Mouse (Mus musculus): ENCODE measurements around the gene Stxbp1.
"Not testable (repeated sequence)": the region's sequence is repeated elsewhere in the genome, so short reads cannot be mapped to it uniquely, and the experiment has no call there.

Stxbp1 gene

DNA sequence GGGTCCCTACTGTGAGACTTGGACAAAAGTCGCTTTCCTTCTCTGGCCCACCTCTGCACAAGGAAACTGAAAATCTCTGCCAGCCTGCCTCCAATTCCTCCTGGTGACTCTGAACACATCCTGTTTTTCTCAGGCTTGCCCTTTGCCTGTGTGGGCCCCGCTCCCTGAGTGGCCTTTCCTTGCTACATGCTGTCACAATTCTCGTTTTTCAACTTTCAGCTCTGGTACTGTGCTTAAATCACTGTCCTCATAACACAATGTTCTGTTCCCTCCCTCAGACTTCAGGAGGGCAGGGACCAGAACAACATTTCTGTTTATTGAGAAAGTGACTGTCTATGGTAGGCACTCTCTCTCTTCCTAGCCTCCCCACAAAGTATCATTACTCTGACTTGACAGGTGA is 27.0 kb upstream of the Stxbp1 start:
- DNase-seq (ENCODE audit: low spot score): no peak

DNA sequence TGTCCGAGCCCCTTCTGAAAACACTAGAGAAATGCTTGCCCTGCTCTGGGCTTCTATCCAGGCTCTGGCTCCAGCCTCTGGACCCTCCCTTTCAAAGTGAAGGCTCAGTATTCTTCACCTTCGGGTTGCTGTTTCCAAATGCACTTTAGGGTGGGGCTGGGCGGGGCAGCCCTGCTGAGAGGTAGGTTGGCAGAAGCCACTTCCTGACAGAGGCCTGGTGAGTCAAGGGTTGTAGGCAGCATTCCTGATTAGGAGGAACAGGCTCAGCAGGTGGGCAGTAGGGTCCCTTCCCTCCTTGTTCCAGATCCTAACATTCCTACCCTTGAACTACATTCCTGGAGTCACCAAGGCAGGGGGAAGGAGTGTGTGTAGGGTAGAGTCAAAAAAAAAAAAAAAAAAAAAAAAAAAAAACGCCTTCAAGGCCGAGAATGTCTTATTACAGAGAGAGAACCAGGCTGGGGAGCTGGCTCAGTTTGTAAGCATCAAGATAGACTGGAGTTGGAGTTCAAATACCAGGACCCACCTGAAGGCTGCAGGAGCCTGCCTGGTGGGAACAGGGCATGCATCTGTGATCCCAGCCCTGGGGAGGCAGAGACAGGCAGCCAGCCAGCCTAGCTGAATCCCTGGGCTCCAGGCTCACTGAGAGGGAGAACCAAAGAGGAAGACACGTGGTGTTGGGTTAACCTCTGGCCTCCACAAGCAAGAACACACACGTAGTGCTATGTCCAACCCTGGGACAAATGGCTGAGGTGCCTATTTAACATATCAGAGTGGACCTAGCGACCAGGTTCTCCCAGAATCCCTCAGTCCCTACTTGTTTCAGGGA is 23.4 kb upstream of the Stxbp1 start:
- DNase-seq (ENCODE audit: low spot score): no peak

DNA sequence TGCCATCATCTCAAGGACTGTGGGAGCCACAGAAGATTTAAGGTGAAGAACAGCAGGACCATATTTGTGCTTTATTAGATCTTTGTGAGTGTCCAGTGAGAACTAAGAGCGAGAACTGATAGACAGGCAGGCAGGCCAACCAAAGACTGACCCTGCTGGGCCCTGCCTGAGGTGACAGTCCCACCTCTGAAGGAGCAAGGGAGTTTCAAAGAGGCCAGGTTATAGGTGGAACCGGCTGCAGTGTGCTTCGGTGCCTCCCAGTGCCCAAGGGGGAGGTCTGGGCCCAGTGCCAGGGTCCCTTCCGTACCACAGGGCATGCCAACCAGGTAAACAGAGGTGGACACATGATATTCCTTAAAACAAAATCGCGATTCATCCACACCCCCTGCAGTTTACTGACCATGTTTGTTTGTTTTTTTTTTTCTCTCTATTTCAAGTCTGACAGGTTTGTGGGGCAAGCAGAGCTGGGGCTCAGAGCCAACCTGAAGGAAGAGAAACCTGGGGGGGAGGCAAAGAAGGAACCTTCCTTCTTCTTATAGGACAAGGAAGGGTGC is 22.8 kb upstream of the Stxbp1 start:
- DNase-seq (ENCODE audit: low spot score): no peak

DNA sequence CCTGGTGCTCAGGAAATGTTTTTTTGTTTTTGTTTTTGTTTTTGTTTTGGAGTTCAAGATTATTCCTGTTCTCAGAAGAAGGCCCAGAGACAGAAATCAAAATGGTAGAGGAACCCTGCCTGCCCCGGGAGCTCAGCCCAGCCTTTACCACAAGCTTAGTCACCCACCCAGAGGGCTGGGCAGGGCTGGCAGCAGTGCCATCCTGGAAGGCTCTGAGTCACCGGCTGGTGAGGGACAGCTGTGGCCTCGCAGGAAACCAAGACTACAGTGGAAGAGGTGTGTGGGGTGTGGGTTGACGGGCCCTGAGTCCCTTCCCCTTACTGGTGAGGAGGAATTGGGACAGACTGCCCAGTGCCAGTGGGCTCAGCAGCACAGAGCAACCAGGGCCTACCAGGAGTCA is 20.3 kb upstream of the Stxbp1 start:
- DNase-seq (ENCODE audit: low spot score): no peak

DNA sequence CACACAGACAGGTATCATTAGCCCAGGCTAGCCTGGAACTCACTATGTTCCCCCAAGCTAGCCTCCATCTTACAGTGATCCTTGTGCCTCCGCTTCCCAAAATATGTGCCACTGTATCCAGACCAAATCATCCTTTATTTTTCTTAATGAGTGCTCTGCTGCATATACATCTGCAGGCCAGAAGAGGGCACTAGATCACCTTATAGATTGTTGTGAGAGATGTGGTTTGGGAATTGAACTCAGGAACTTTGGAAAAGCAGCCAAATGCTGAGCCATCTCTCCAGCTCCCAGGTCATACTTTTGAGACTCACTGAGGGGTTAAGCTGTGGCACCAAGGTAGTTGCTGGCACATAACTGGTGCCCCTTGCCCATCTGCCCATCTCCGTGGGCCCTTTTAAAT is 17.7 kb upstream of the Stxbp1 start:
- DNase-seq (ENCODE audit: low spot score): peak; percentile 72

DNA sequence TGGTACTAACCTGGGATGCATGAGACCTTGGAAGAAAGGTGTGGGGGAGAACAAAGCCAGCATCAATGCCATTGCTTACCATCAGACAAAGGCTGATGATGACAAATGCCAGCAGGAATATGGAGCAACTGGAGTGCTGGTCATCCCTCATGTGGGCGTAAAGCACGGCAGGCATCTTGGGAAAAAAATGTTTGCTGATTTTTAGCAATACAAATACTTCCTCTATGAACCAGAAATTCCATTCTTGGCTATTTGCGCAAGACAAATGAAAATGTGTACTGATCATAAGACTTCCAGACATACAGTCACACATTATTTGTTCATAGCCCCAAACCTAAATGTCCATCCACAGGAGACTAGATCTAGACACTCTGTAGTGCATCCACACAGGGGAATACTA is 16.3 kb upstream of the Stxbp1 start:
- DNase-seq (ENCODE audit: low spot score): no peak

DNA sequence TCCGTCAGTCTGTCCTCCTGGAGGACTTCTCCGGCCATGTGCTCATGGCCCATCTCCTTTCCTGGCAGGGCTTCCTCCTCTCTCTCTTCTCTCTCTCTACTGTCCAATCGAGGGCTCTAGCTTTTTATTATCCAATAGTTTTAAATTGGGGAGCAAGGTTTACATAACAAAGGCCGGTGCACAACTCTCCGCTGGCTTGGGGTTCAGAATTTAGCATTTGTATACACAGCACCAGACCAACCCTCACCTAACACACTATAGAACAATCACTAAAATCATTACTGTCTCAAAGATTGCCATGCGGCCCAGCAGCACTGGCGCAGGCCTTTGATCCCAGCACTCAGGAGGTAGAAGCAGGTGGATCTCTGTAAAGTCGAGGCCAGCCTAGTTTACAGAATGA is 13.8 kb upstream of the Stxbp1 start:
- no peak for DNase-seq (ENCODE audit: low spot score)

DNA sequence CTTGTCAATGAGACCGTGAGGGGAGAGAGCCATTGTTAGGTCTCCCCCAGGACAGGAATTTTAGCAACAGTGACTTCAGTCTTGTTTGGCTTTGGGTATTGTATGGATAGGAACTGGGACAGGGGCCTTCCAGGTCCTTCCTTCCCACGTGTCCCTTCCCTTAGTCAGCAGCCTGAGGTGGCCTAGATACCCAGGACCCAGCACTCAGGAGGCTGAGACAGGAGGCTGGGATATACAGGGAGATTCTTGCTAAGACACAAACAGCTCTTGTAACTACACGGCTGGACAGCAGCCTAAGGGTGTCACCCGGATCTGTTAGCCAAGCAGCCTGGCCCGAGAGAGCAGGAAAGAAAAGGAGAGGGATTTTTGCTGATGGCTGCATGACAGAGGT is 12.6 kb upstream of the Stxbp1 start:
- no peak for DNase-seq (ENCODE audit: low spot score)

DNA sequence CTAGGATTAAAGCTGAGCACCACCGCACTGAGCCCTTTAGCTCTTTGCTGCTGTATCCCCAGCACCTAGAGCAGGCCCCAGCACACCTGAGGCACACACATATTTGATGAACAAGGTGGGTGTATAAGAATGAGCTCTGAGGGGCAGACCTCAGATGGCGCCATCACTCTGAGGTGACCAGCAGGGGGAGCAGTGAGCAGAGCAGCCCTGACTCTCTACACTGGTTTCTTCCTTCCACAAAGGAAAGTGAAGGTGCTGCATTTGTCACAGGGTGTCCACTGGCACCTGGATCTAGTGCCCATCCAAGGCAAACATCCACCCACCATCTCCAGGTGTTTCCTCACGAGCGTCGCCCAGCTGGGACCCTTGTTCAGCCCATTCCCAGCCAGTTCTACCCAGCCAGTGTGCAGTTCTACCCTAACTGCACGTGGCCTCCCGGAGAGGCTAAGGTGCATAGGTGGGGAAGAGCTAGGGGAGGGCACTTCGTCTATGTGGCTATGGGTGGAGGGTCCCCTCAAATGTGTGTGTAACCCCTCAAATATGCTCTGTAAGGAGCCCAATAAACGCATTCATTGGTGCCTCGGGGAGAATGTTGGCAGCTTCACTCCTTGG is 12.1 kb upstream of the Stxbp1 start:
- DNase-seq (ENCODE audit: low spot score): peak; percentile 81

DNA sequence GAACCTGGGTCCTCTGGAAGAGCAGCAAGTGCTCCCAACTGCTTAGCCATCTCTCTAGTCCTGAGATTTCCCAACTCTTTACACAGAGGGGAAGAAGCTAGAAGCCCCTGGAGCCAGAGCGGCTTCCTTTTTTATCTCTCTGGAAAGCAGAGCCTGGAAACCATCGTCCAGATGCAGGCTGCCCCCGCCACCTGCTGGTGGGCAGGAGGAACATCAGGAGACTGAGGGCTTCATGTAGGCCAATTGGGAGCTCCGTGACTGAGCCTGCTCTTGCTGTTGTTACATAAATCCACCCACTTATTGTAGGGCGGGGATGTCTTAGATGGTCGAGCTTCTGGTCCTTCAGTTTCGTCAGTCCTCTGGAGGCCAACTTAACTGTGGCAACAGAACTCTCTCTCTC is 10.5 kb upstream of the Stxbp1 start:
- peak; percentile 93 for DNase-seq (ENCODE audit: low spot score)

DNA sequence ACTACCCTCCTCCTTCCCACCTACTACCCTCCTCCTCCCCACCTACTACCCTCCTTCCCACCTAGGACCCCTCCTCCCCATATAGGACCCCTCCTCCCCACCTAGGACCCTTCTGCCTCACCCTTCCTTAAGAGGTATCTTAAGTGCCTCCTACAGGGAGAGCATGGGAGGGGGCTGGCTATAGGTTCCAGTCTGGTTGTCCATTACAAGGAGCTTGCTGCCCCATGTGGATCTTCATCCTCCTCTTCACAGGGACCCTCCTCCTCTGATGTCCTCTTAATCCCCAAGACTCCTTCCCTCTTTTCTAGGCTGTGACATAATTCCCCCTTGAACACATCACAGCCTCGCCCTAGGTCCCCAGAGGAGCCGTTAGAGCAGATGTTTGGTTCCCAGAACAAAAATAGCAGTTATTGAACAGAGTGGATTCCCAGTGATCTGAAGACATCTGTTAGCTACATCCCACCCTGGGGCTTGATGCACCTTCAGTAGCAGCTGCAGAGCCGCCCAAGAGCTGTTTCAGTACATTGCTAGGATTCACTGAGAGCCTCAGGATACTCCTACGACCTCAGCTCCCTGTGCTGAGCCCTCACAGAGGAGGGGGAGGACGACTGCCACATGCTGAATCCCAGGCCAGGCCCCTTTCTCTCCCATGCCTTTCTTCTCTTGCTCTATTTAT is 8.9 kb upstream of the Stxbp1 start:
- no peak for DNase-seq (ENCODE audit: low spot score)

DNA sequence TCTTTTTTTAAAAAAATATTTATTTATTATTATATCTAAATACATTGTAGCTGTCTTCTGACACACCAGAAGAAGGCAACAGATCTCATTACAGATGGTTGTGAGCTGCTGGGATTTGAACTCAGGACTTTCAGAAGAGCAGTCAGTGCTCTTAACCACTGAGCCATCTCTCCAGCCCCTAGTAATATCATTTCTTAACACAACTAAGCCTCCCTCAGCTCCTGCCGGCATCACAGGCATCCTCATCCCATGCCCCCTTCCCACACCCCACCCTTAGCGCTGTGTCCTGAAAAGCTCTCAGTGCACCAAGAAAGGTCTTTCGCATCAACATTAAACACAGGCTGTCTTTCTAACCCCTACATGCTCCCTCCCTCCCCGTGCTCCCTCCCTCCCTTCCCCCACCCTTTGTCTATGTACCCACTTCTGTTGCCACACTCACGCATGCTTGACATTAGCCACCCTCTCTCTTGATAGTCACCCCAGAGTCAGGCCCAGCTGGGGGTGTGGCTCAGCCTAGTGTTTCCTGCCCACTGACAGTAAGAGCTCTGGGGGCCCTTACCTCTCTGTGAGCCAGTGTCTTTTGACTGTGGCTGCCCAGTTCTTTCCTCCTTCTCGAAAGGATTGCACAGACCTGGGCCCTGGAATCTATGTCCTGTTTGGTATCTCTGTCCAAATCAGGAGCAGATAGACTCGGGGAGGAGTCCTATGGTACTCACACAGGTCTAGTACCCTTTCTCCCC is 8.2 kb upstream of the Stxbp1 start:
- DNase-seq (ENCODE audit: low spot score): no peak

DNA sequence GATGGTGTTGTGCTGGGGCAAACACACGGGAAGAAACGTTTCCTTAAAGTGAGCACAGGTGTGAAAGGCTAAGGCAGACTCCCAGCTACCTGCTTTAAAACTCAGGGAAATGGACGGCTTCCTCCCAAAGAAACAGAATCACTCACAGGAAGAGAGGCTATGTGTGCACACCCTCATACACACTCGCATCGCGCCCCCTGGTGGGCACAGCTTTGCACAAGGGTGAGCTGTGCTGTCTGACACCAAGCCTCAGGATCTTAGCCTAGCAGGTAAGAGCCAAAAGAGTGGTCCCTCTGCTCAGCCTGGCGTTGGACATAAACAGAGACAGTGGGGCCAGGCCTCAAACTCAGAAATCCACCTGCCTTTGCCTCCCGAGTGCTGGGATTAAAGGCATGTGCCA is 7.2 kb upstream of the Stxbp1 start:
- peak; percentile 96 for DNase-seq (ENCODE audit: low spot score)

DNA sequence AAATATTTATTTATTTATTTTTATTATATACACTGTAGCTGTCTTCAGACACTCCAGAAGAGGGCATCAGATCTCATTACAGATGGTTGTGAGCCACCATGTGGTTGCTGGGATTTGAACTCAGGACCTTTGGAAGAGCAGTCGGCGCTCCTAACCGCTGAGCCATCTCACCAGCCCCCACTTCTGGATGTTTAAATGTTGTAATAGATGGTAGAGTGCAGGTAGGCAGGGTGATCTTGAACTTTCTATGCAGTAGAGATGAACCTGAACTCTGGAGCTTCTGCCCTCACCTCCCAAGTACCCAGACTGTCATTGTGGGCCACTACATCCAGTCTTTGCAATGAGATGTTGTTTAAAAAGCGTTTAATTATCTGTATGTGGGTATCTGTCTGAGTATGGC is 6.7 kb upstream of the Stxbp1 start:
- DNase-seq (ENCODE audit: low spot score): not testable (repeated sequence)

DNA sequence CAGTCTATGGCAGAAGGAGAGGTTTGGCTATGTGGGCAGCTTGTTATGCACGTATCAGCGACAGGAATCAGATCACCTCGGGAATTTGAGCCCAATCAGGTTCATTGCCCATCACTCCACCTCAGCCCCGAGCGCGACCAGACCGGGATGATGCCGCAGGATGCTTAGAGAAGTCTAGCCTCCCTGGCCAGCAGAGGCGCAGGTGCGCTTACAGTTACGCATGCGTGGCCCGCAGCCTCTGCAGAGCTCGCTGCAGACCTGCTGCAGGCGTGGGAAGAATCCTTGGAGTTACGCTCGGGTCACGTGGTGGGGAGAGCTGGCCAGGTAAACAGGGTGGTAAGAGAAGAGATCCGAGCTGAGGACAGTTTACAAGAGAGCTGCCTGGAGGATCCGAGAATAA is 5.1 kb upstream of the Stxbp1 start:
- DNase-seq (ENCODE audit: low spot score): peak; percentile 77

DNA sequence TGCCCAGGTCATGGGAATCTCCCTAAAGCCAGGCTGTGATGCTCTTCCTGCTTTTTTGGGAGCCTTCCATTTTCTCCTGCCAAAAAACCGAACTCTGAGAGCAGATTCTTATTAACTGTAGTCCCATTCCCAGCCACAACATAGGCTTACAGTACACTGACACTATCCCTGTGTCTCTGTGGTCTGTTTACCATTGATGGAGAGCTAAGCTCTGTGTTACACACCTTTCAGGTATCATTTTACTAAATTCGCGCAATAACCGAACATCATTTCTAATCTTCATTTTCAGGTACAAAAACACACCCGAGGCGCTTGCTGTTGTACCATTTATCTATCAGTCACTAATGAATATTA is 400 bp upstream of the Stxbp1 start:
- no peak for DNase-seq (ENCODE audit: low spot score)

DNA sequence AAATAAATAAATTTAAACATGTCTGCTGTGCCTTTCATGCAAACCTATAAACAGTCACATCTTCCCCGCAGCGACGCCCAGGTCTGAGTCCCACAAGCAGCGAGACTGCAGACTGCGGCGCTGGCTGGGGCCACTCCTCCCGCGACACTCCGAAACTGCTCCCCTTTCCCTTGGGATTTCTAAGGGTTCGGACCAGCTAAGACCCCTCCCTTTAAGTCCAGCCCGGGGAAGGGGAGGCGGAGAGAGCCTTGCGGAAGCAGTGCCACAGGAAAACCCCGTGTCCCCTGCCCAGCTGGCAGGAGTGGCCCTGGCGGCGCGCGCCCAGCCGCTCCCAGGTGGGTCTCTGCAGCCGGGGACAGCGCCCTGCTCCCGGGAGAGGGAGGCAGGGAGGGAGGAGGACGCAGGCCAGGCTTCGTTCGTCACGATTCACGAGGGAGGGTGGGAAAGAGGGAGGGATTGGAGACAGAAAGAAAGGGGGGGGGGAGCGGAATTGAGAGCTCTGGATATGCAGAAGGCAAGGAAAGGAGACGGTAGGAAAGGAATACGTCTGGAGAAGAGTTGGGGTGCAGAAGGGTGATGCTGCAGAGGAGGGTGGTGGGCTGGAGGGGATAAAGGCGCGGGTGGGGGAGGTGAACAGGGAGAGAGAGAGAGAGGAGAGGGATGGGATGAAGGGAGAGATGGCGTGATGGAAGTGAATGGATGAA is 792 bp downstream of the Stxbp1 start:
- DNase-seq (ENCODE audit: low spot score): peak; percentile 57

DNA sequence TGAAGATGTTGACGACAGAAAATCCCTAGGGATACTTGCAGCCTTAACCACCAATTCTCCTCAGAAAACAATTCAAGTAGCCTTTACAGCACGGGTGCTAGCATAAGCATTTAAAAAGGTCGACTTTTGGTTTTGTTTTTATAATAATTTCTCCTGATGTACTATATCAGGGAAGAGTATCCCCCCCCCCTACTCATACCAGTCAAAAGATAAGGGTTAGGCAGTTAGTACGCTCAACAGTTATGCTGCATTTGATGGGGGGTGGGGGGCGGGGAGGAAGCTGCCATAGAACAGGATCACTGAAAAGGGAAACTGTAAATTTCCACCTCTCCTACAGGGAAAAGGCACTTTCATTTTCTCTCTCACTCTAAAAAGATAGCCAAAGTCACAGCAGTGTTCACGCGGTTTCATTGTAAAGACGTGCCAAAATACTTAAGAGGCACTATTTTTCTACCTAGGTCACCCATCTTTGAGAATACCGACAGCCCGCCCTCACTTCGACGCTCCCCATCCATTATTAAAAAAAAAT is 1.4 kb downstream of the Stxbp1 start:
- DNase-seq (ENCODE audit: low spot score): no peak

DNA sequence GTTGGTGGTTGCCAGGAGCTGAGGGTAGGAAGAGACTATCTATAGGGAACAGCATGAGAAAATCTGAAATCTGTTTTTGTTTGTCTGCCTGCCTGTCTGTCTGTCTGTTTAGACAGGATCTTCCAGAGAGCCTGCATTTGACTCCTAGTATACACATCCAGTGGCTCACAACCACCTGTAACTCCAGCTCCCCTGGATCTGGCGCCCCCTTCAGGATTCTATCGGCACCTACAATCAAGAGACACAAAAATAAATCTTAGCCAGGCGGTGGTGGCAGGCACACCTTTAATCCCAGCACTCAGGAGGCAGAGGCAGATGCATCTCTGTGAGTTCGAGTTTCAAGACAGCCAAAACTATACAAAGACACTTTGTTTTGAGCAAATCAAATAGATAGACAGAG is 4.5 kb downstream of the Stxbp1 start:
- peak; percentile 14 for DNase-seq (ENCODE audit: low spot score)

DNA sequence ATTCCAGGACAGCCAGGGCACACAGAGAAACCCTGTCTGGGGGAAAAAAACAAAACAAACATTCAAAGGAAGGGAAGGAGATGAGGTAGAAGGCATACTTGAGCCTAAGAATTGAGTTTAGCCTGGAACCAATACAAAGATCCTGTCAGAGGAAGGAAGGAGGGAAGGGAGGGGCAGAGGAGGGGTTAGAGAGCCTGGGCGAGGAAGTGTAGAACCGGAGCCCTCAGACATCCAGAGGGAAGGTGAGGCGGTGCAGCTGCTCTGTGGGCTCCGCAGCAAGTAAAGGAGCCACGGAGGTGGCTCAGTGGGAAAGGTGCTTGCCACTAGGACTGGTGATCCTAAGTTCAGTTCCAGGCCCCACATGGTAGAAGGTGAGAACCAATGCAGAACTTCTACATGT is 5.9 kb downstream of the Stxbp1 start:
- no peak for DNase-seq (ENCODE audit: low spot score)

DNA sequence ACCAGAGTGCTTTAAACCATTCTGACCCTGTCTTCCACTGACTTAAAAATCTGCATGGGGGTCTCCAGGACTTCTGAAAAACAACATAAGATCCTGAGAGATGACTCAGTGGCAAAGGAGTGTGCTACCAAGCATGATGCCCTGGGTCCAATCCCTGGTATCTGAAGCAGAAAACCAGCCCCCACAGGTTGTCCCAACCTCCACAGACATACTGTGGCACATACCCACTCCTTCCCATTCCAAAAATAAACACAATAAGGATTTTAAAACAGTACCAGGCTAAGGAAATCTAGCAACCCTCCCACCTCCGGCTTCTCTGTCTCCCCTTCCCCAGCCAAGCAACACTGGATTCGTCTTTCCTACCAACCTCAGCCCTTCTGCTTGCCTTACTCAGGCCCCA is 7.8 kb downstream of the Stxbp1 start:
- no peak for DNase-seq (ENCODE audit: low spot score)
